Mouse (Mus musculus) heart, postnatal 10 days (tissue): ENCODE measurements around the gene Alox12b. TPM values are rescaled to one million over a fixed set of nuclear protein-coding genes. Genes with fewer than 3 reads are reported as not detected.

Experiments used
- total RNA-seq, 2 experiments: library from RNA; stranded (reverse); gene quantifications; 2 replicates each; pipeline ENCODE4 v1.2.3; 2021

Alox12b gene
- total RNA-seq, 2 experiments from 2014 or later, result not detected

Other genes with a start within 250 kb of the Alox12b start
- not detected for gene Odf4, start 229.9 kb upstream of the Alox12b start, total RNA-seq
- 10 to 100 TPM; 43.2 to 49.6 TPM for gene Arhgef15, start 199.5 kb upstream of the Alox12b start, total RNA-seq
- gene Slc25a35, start 188.9 kb upstream of the Alox12b start, total RNA-seq, result 1 to 10 TPM; 3.4 to 4.3 TPM
- gene Rangrf, start 181.8 kb upstream of the Alox12b start, total RNA-seq, result 10 to 100 TPM; 40.1 to 46.8 TPM
- gene Pfas, start 148.5 kb upstream of the Alox12b start, total RNA-seq, result 1 to 10 TPM; 9.3 to 9.5 TPM
- 10 to 100 TPM; 21.9 to 26.6 TPM for gene Ctc1, start 141.1 kb upstream of the Alox12b start, total RNA-seq
- 10 to 100 TPM; 11.6 to 15.4 TPM for gene Aurkb, start 111.3 kb upstream of the Alox12b start, total RNA-seq
- 10 to 100 TPM; 16.7 to 19.4 TPM for gene Borcs6, start 97.3 kb upstream of the Alox12b start, total RNA-seq
- 1 to 10 TPM; 5.8 to 7.8 TPM for gene Tmem107, start 86.2 kb upstream of the Alox12b start, total RNA-seq
- 10 to 100 TPM; 71.1 to 85.8 TPM for gene Vamp2, start 68.5 kb upstream of the Alox12b start, total RNA-seq
- 100 to 1,000 TPM in 1 of 2 experiments, 10 to 100 TPM in 1; 61.4 to 101 TPM for gene Per1, start 61.8 kb upstream of the Alox12b start, total RNA-seq
- under 1 TPM; 0.17 to 0.34 TPM for gene Hes7, start 36.6 kb upstream of the Alox12b start, total RNA-seq
- gene 9130213A22Rik, start 34.4 kb upstream of the Alox12b start, total RNA-seq, result under 1 TPM; 0.42 to 0.60 TPM
- not detected for gene Aloxe3, start 31.1 kb upstream of the Alox12b start, total RNA-seq
- gene Alox8, start 40.9 kb downstream of the Alox12b start, total RNA-seq, result 1 to 10 TPM; 2.0 to 2.2 TPM
- under 1 TPM; 0.41 to 0.60 TPM for gene Gucy2e, start 80.0 kb downstream of the Alox12b start, total RNA-seq
- 1 to 10 TPM; 5.7 to 8.6 TPM for gene Cntrob, start 166.8 kb downstream of the Alox12b start, total RNA-seq
- gene Trappc1, start 167.0 kb downstream of the Alox12b start, total RNA-seq, result 10 to 100 TPM; 71.8 to 73.7 TPM
- gene Kcnab3, start 169.3 kb downstream of the Alox12b start, total RNA-seq, result 1 to 10 TPM in 1 of 2 experiments, under 1 TPM in 1; 0.97 to 1.0 TPM
- 1 to 10 TPM in 1 of 2 experiments, under 1 TPM in 1; 0.89 to 1.7 TPM for gene Rnf227, start 183.5 kb downstream of the Alox12b start, total RNA-seq
- 10 to 100 TPM; 62.0 to 66.7 TPM for gene Chd3, start 212.4 kb downstream of the Alox12b start, total RNA-seq
- gene Naa38, start 238.5 kb downstream of the Alox12b start, total RNA-seq, result 10 to 100 TPM; 94.1 to 95.0 TPM
- 10 to 100 TPM; 27.5 to 30.2 TPM for gene Cyb5d1, start 238.6 kb downstream of the Alox12b start, total RNA-seq
- 10 to 100 TPM; 53.3 to 54.0 TPM for gene Tmem88, start 241.2 kb downstream of the Alox12b start, total RNA-seq